Mouse (Mus musculus): ENCODE results near the gene Lsp1.

Lsp1 gene

DNA sequence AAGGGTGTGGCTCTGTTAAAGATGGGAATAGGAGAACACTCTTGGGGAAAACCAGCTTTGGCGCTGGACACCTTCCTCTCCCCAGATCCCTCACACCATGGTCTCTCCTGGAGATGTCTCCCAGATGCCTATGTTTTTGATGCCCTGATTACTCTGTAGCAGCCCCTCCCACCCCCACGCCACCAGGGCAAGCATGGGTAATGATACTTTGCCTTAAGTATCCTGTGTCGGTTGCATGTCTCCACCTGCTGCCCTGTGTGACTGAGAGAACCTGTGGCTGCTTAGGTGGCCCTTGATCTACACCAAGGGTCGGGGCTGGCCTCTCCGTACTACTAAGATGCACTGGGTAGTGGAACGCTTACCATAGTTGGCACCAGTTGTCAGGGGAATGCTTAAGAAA, 17.4 kb downstream of the Lsp1 start:
- no peak for DNase-seq

DNA sequence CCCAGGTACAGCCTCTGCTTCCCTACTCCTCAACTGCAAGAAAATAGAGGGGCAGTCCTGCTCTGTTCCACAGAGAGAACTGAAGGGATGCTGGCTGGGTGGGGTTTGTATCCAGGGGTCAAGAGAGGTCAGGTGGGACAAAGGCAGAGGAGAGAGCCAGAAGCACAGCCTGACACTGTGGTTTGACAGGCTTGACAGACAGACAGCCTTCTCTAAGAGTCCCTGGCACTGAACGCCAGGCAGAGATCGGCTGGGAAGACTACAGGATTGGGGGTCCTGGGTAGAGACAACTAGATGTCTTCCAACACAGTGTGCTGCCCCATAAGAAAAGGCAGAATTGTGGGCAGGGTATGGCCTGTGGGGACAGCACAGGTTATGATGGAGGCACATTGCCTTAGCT, 18.0 kb downstream of the Lsp1 start:
- no peak for DNase-seq

DNA sequence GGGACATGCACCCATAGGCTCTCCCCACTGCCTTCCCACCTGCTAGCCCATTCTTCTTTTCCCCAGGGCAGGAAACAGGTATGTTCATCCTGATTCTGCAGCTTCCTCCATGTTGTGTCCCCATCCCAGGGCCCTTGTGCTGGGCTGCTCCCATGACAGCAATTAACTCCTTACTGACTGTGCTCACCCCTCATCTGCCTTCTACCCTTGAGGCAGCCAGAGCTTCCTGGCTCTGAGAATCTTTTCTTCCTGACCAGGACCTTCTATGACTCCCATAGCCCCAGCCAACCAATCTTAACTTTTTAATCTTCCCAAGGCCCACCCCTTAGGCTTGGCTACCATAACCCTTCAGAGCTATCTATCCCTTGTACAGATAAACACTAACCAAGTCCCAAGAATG, 18.7 kb downstream of the Lsp1 start:
- no peak for DNase-seq

DNA sequence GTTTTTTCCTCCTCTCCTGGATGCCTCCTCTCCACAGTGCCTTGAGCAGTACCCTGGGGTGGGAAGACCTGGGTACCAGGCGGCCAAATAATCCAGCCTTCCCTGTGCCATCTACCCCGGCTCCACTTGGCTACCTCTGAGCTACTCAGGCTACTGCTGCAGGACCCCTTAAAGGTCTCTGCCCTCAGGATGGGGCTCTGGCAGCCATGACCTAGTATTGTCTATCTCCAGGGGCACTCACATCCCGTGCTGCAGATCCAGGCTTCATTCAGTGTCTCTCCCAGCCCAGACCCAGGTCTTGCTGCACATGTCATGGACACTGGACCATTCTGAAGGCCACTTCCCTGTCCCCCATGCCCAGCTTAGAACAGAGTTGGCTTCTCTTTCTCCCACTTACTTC, 19.3 kb downstream of the Lsp1 start:
- DNase-seq: no peak

DNA sequence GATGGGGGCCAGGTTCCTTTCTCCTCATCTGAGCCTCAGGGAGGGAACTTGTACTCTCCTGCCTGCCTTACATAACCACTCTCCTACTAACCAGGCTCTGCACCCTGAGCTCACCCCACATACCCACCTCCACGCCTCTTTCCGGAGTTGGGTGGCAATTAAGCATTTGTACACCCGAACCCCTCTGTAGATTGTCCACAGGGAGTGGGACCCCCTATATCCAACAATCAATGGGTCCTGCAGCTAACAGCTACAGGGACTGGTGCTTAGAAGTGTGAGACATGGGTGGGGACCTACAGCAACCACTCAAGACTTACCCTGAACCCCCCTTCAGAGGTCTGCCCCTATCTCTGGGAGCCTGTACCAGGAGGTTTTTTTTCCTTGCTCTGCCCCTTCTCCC, 20.1 kb downstream of the Lsp1 start:
- DNase-seq: no peak

DNA sequence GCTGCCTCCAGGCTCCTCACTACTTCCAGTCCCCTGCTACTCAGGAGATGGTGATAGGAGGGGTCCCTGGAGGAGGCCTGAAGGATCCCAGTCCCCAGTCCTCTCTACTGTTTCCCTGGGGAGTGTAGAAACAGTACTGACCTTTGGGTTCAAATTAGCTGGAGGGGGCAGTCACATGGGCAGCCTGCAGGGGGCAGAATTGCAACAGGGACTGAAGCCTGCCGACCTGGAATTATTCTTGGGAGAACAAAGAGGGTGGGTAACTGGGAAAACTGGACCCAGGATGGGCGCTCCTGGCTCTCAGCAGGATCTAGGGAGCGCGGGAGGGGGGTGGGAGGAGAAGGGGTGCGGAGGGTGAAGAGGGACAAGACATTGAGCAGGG, 20.6 kb downstream of the Lsp1 start:
- DNase-seq: peak; percentile 52

DNA sequence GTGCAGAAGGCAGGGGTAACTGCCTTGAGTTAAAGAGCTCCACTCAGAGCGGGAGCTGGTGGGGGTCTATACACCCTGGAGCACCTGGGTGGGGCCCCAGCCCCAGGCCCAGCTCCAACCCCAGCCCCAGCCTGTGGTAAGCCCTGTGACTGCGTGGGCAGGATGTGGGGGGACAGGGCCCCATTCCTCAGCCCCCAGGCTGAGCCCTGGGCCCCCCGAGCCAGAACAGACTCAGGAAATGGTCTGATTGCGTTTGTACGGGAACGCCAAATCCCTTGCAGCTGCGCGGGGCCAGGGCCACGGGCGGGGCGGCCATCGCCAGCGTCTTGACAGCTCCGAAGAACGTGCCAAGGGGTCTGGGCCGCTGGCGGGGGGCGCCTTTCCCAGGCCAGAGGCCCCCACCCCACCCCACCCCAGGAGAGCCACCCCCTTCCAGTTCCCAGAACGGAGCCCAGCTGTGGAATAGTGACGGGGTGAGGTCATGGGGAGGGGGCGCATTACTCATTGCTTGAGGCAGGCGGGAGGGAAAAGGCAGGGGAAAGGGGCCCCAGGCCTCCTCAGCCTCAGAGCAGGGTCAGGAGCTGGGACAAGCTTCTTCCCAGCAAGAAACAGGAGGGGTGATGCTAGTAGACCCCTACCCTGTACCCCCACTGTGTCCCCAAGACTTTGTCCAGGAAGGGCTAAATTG, 21.1 kb downstream of the Lsp1 start:
- peak; percentile 74 for DNase-seq

DNA sequence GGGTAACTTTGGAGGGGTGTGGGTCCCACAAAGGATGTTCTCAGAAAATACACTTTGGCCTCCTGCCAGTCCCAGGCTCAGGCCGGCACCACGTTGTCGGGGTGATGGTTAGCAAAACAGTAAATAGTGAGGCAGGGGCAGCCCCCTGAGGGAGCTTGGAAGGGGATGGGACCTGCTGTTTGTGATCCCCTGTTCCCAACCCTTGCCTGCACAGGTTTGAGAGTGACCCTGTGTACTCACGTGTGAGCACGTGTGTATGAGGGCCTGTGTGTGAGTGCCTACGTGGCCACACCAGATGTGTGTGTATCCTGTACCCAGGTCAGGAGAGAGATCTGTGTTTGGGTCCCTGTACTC, 21.6 kb downstream of the Lsp1 start:
- no peak for DNase-seq

DNA sequence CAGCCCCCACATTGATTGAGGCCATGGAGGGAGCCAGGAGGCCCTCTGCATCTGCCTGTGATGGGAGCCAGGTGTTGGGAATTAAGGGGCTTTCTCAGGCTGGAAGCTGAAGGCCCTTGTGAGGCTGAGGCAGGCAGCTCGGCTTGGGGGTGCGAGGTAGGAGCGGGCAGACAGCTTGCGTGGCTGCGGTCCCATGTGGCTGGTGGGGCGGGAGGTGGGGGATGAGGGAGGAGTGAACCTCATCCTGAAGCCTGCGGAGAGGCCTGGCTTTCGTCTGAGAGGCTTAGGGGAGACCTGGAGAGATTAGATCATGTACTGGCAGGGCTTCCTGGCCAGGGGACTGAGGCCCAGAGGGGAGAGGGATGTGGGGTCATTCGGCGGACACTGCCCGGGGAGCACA, 22.5 kb downstream of the Lsp1 start:
- no peak for DNase-seq

DNA sequence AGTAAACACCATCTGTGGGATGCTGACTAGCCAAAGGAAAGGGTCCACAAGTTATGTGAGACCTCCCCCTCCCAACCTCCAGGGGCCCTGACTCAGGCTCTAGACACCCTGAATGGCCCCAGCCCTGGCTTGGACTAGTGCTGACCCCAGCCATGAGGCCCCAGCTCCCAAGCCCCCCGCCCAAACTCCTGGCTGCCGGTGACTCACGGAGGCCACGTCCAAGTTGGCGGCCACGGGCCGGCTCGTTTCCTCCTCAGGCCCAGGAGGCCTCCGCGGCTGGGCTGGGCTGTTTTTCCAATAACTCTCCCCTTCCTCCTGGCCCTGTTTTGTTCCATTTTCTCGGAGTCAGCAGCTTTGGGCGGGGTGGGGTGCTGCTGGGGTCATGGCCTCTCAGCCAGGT, 24.2 kb downstream of the Lsp1 start:
- no peak for DNase-seq

DNA sequence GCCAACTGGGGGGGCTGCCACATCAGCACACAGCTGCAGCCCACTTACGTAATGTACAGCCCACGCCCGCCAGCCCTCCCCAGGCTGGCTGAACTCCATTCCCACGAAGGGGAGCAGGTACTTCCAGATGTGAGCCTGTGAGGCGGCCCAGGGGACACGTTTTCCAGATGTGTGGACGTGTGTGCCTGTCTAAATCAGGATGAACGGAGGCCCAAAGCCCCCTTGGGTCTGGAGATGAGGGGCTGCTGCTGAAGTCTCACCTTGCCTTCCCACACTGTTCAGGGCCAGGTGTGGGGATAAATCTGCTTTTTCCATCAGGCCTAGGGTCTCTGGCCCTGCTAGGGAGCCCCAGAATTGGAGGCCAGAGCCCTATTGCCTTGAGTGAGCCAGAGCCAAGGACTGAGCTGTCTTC, 26.1 kb downstream of the Lsp1 start:
- no peak for DNase-seq

DNA sequence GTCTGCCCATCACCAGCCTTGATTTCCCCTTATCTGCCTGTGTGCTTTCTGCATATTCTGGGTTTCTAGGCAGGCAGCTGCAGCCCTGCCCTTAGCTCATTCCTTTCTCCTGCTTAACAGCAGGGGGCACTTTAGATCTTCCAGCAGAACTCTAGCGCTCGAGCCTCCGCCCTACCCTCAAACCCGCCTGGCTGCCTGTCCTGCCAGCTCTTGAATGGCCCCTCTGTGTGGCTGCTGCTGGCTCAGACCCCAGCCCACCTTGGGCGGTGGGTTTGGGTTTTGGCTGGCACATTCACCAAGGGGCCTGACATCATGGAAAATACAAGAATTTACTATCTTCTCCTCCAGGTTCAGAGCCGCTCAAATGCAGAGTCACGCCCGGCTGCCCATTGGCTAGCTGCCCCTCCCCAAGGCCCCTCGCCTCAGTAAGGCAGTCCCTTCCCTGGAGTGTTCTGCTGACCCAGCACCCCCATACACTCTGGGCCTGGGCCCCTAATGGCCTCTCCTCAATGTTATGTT, 26.8 kb downstream of the Lsp1 start:
- DNase-seq: no peak

DNA sequence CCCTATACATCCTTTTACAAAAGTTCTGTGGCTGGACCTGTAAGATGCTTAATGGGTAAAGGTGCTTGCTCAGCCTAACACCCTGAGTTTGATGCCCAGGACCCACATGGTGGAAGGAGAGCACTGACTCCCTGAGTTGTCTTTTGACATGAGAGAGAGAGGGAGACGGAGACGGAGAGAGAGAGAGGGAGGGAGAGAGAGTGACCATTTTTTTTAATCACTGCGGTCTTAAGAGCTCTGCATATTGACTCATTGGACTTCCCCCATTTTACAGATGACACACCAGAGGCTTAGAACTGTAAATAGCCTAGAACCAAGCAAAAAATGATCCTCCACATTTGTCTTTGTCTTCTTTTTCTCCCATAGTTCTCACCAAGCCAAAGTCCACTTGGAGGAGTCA, 27.4 kb downstream of the Lsp1 start:
- no peak for DNase-seq

DNA sequence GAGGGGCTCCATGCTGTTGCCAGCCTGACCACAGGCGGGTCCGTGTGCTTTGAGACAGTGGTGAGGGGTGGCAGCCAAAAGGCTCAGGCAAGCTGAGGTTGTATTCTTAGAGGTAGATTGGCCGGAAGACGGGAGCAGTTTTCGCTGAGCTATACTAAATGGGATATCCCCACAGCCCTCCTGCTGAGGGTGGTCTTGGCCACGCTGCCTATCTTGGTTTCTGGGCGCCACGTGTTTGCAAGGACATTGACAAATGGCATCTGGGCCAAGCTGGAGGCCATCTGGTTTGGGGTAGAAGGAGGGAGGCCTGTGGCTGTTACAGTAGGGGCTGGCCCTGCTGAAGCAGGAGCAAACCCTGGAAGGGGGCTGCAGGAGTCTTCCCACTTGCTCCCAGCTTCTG, 32.9 kb downstream of the Lsp1 start:
- DNase-seq: no peak

DNA sequence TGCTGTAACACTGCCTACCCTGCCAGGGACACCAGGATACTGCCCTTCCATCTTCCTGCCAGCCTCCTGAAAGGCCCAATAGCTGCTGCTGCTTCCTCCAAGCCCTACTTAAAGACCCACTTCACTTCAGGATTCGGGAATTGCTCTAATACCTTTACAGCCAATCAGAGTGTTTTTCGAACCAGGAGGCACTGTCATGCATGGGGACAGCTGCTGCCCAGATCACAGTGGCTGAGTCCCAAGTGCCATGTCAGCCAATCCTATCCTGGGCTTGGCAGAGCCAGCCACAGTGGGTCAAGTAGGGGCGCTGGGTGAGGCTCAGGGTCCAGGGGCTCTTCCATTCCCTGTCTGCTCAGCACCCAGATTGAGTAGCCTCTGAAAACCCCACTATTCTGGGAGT, 35.5 kb downstream of the Lsp1 start:
- DNase-seq: no peak

DNA sequence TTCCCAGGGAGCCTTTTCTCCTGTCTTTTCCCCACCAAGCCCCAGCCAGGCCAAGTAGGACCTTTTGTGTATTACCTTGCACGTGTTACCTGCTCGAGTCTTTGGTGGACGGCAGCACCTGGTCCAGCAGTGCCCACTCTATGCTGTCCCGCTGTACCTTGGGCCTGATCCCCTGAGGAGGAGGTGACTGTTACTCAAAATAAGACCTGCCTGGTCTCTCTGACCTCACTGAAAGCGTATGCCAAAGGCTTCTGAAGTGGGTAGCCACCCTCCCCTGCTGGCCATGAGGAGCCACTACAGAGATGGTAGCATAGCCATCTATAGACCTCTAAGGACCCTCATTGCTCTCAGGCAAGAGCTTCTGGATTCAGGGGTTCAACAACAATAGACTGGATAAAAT, 36.2 kb downstream of the Lsp1 start:
- peak; percentile 21 for DNase-seq

DNA sequence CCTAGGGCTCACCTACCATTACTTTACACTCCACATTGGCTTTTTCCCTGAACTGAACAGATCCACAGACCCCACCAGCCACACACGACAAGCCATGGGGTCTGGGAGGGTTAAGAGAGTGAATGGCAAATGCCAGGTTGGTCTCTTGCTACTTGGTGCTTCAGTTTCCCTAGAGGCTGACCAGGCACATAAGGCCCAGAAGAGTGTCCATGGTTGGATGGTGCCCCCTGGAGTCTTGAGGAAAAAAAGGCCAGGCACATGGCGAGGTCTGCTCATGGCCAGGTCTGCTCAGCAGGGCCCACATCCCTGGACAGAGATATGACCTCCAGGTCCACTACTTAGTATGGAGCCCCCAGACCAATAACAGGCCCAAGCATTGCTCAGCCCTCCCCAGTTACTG, 37.2 kb downstream of the Lsp1 start:
- peak; percentile 40 for DNase-seq

DNA sequence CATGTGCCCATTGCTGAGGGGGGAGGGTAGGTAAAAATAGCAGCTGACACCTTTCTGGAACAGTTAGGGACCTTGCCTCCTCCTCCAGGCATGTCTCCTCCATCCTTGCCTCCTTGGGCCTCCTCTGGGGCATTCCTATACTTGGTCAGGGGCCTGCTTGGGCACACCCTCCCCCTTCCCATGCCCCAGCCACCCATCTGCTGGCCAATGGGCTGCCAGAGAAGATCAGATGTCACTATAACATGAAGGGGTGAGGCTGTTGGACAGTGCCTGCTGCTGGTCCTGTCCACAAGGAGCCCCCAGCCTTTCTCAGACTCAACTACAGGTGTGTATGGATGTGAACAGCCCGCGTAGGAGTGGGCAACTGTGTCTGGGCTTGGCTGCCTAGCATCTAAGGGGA, 38.0 kb downstream of the Lsp1 start, which contains the start of gene Tnnt3:
Gene Tnnt3 (plus strand): TSS at position 262 of the 400 bp plus-strand sequence.
- no peak for DNase-seq

DNA sequence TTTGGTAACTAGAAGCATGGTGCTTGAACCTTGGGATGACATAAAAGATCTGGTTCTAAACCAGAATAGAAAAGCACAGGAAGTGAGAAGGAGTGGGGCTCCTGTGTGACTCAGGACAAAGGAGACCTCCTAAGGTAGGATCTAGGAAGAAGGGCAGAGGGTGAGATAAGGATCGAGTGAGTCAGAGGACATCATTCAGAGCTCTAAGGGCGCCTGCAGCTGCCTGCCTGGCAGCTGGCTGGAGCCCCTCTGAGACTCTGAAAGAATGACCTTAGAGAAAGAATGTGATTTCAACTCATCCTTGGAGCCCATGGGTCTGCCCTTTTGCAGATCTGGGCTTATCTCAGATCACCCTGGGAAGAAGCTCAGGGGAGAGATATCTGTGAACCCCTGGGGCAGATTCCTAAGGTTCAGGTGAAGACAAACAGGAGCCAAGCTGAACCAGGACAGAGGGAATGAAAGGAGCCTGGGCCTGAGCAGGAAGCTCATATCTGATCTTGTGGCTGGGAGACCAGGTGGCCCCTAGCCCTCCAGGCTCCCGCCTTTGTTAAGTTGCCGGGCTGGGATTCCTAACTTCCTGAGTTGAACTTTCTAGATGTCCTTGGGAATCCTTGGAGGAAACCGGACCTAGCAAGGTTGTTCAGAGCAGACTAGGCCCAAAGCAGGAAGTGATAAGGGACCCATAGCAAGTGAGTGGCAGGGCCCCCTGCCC, 38.6 kb downstream of the Lsp1 start:
- DNase-seq: no peak

DNA sequence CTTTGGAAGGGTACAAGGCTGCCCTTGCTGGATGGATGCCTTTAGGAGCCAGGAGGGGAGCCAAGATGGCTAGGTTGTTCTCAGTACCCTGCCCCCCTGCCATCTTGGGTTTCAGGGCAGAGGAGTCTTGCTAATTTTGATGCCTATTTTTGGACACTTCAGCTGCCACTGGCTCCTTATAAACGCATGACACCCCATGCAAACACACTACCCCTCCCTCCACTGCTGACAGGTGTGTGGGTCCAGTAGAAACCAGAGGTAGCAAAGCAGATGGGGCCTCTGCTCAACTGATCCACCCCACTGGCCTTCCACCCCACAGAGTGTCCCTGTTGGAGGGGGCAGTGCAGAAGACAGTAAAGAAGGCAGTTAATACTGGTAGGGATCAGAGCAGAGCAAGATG, 39.4 kb downstream of the Lsp1 start:
- DNase-seq: no peak

DNA sequence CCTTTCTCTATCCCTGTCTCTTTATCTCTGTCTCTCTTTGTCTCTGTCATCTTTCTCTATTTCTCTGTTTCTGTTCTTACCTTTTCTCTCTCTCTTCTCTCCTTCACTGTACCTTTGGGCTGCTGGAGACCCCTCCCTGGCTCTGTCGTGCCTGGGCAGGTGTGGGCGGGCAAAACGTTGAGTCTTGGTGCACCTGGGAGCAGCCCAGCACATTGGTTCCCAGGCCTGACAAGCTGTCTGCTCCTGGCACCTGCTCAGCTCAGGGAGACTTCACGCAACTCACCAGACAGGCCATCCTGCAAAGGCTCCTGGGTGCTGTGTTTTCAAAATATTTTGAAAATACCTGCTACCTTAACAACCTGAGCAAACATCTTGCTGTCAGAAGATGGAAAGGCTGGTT, 42.6 kb downstream of the Lsp1 start:
- no peak for DNase-seq

DNA sequence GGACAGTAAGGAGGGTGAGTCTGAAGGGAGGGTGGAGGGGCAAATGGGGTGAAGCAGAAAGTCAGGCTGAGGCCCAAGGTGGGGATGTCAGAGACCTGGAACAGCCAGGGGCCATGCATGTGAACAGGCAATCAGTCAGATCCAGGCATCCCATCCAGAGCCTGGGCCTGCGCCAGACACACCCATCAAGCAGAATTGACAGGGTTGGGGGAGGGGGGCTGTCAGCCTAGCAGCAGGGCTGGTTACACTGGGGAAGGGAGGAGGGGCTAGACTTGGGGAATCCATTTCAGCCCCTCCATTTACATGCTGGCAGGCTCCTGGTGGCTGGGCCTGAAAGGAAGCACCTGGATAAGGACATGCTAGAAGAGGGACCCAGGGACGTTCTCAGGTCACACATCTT, 45.3 kb downstream of the Lsp1 start:
- no peak for DNase-seq

DNA sequence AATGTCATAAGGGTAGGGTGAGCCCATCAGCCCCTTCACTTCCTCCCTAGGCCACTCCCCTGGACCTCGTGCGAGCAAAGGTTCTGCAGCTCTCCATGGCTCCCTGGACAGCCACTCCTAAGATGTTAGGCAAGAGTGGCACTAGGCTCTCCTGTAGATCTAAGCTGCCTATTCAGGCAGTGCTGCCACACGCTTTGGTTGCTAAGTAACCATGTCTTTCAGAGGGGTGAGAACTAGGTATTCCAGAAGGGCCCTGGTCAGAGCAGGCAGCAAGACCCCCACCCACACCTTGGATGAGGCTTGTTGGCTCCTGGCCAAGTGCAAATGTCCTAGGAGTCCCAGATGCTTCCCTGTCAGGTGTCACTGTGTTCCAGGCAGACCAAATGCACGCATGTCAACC, 45.9 kb downstream of the Lsp1 start:
- DNase-seq: no peak

DNA sequence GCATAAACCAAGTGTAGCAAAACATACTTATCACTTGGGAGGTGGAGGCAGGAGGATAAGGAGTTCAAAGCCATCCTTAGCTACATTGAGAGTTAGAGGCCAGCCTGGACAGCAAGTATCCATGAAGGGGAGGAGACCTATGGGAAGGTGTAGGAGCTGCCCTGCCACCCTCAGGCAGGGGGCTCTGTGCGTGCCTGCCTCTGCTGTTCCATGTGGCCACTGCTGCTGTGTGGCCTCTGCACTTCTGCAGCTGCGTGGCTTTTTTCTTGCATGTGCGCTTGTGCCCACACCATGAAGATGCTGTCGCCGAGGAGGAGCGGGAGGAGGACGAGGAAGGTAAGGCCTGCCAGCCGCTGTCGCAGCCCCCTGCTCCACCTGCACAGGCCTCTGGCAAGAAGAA, 46.8 kb downstream of the Lsp1 start:
- no peak for DNase-seq

DNA sequence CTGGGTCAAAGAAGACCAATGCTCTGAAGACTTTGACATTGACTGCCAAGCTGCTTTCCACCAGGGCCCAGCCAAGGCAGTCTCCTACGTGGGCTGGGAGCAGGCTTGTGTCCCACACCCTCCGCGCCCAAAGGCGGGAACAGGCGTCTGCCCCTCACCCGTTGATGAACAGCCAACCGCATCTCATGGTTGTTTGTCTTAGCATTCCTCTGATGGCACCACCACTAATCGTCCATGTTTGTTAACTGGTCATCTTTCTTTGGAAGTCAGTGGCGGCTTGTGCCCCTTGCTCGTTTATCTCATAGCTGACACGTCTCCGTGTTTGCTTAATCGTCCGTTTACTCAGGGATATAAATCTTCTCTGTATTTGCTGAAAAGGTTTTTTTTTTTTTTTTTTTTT, 48.9 kb downstream of the Lsp1 start:
- DNase-seq: no peak

Data from thymus, postnatal 25 days (tissue).